Mouse (Mus musculus): ENCODE measurements around the gene Crybg3.
A peak's percentile ranks its signal among the peaks of the same experiment; 100 is the strongest.

Gene Crybg3

DNA sequence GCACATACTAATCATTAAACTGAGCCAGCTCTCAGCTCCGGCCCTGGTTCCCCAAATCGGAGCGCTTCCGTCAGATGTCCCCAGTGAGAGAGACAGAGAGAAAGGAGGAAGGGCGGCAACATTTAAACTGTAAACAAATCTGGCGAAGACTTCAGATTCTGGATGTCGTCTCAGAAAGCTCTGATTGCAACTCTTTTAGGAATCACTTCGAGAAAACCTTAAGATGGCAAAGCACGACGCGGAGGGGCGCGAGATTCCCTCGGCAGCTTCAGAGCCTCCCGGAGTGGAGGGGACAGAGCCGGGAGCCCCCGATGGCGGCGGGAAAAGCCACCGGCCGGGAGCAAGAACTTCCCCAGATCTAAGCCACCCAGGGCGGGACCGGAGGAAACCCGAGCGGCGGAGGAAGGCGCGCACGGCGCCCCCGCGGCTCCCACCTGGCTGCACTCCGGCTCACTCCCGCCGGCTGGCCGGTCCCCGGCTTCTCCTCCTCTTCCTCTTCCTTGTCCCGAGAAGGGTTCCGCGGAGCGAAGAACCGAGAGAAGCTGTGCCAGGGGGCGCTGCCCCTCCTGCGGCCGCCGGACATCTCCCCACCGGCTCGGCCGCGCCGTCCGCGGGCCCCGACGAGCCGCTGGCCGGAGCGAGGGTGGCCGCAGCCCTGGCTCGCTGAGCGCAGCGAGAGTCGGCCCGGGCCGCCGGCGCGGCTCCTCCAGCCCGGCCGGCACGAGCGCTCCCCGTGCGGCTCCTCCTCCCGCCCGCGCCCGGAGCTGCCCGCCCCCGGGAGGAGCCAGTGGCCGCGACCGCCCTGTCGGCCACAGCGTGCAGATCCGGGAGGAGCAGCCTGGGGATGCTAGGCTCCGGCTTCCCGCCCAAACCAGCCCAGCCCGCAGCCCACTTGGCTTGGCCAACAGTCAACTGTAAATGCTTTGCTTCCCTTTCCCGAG lies at the start of gene Crybg3:
Gene Crybg3 (minus strand): TSS at position 669 of the 941 bp plus-strand sequence.
- DNase-seq (ENCODE audit: extremely low read depth, low read depth): no peak

DNA sequence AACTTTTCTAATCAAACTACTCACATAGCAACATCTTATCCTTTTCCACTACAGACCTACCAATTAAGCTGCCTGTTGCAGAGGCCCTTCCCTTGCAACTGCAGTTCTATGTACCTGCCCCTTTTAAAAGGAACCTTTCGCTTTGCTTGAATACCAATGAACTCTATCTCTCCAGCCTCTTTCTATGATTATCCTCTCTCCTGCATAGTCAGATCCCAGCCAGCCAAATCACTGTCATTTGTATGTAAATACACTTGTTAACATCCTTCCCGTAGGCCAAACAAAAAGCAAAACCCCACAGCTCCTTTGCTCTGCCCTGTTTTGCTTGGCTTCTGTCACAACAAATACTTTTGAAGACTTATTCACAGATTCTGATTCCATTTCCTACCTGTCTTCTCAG lies 43.0 kb upstream of the Crybg3 start:
- DNase-seq (ENCODE audit: extremely low read depth, low read depth): no peak

DNA sequence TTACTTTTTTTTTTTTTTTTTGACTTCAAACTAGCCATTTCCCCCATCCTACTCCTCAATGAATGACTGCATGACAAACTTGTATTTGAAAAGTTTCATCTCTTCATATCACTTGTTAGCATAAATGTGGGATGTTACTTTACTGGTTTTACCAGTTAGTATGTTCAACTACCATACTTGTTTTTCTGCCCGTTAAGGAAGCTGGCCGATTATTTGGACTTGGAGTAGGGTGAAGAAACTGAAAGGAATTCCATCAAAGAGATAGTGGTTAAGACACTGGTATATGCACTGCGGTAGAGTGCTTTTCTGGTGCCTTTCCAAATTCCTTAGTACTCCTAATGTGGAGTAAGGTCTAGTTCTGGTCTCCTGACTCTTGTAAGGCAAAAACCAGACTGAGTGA lies 39.2 kb upstream of the Crybg3 start:
- no peak for DNase-seq (ENCODE audit: extremely low read depth, low read depth)

DNA sequence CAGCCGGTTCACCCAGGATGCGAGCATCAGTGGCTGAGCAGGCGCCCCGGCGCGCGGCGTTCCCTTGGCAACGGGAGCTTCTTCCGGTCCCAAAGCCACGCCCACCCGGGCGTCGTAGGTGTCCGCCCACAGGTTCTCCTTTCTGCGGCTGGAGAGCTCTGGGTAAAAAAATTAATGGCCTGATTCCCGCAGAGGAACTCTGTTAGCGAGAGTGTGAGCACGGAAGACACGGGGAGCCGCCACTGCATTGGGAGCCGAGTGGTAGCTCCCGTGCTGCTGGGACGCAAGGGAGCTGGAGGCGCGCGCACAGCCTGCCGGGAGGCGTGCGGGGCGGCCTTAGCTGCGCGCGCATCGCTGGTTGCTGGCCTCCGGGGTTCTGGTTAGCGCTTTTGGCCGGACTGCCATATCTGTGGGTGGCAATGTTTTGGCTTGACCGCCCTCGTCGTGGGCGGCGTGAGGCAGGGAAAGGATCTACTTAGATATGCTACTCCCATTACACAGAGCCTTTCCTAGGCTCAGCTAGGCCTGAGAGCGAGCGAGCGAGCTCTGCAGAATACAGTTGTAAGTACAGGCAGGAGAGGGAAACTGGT lies 38.4 kb upstream of the Crybg3 start, which contains the start of gene Arl6:
Gene Arl6 (minus strand): TSS at position 290 of the 590 bp plus-strand sequence.
- DNase-seq (ENCODE audit: extremely low read depth, low read depth): no peak

DNA sequence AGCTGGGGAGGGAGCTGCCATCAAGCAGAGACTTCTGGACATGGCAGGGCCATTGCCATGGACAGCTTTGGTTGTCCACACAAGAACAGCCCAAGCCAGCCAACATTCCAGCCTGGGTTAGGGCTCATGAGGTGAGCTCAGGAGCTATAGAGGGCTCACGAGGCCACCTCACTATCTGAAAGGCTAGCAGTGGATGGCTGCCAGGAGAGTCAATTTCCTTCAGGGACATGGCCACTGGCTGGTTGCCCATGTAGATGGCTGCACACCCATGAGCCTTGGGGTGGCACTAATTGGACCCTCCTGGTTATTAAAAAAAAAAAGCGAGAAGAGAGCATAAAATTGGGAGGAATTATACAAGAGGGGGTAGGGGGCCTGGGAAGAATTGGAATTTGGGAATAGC lies 33.8 kb upstream of the Crybg3 start:
- DNase-seq (ENCODE audit: extremely low read depth, low read depth): no peak

DNA sequence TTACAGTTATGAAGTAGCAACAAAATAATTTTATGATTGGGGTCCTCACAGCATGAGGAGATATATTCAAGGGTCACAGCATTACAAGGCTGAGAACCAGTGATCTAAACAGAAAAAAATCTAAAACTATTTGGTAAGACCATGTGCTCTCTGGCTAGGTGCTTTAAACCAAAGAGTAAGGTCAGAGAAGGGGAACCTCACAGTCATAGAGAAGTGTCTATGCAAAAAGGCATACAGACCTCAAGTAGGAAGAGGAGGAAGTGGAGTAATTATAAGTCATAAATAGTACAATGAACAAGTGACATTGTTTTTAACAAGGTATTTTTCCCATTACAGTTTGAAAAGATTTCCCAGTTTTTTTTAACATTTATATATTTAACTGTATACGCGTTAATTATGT lies 20.8 kb upstream of the Crybg3 start:
- DNase-seq (ENCODE audit: extremely low read depth, low read depth): no peak

DNA sequence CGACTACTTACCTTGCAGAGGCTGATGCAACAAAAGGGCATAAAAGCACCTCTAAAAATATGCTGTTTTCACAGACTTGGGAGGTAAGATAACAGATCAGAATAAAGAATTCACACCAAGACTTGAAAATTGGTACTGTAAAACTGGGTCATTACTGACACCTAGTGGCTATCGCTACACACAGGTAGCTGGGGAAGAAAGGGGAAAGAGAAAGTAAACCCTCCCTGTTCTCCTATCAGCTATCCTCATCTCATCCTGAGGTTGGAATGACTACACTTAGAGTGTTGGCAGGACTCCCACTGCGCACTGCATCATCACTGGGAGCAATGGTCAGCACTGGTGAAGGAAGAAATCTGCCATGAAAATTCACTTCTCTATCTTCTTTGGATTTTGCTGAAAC lies 16.4 kb upstream of the Crybg3 start:
- peak; percentile 32 for DNase-seq (ENCODE audit: extremely low read depth, low read depth)

DNA sequence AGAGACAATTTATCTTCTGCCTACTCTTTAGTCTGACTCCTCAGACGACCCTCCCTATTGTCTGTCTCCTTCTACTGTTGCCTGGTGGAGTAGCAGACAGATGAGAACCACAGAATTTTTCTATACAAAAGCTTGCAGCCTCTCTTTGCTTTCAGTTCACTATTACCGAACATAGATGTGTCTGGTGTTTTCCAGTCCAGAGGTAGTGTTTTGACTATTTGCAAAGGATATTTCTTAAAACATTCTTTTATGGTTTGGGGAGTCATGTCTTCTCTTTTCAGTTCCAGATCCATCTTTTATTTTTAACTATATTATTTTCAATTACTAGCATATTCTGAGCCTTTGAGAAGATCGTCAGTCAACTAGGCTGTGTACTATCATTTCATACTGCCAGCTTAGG lies 14.9 kb upstream of the Crybg3 start:
- DNase-seq (ENCODE audit: extremely low read depth, low read depth): no peak

DNA sequence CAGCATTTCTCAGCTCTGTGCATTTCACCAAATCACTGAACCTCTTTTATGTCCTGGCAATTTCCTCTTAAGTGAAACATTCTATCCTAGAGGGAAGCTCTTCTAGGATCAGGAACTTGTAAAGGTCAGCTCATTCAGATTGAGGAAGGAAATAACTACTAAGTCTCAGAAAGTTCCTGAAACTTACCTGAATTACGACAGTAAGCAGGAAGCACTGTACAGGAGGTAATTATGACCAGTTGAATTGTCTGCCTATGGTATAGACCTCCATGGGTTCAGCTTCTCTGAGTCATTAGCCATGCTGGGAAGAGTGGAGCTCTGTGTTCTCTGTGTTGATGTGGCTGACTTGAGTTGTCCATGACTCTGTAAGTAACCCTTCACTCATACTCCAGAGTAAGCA lies 10.0 kb upstream of the Crybg3 start:
- DNase-seq (ENCODE audit: extremely low read depth, low read depth): no peak

DNA sequence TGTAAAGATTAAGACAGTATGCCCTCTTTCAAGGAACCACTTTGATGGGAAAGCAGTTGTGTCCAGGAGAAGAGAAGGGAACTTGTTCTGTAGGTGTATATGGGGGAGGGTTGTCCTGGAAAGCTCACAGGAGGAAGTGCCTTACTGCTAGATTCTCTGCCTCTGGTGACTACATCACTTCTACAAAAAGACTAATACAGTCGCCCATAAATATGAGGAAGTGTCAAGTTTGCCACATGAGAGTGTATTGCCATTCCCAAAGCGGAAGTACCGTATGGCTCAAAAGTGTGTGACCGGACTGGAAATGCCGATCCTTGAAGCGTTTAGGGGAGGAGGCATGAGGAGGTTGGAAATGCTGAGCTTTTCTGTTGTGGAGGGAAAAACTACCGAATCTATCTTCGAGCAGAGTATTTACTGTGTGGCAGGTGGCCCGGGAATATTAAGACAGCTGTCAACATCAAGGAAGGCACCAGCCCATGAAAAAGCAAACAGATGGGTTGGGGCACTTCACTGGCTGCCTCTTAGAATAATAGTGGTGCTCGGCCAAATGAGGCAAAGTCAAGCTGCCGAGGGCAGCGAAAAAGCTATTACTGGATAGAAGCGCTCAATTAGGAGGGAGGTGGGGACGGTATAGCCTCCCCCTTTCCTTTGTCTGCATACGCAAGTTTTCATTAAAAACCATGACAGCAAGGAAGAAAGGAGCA lies 3.5 kb upstream of the Crybg3 start:
- DNase-seq (ENCODE audit: extremely low read depth, low read depth): no peak

DNA sequence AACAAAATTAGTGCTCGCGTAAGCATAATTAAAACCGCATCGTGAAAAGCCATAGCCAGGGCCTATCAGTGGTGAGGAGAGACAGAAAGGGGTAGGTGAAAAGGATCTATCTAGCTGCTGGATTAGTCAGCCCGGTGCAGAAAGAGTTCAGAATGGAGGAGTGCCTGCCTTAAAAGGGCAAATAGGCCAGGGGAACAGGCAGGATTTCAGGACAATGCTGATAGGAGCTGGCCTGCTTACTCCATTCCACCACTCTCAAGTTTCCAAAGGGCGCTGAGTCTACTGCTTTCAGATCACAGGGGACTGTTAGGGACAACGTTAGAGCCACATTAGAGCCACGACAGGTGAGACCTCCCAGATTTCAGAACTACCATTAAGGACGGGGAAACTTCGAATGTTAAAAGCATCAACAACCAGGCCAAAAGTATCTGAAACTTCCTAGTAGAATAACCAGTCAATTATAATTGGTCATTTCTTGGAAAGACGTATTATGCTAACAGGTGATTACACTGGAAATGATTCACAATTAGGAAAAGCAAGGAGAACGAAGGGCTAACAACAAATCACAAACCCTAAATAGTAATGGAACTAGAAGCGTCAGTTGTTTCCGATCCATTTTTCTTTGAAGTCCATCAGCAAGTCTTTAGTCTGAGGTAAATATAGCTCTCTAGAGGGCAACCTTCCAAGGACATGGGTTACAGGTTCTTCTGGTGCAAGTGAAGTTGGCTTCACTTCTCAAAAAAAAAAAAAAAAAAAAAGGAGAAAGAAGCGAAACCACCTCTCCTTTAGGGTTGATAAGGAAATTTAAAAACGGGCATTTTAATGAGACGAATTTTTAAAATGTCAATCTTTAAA lies 1.1 kb downstream of the Crybg3 start:
- DNase-seq (ENCODE audit: extremely low read depth, low read depth): no peak

DNA sequence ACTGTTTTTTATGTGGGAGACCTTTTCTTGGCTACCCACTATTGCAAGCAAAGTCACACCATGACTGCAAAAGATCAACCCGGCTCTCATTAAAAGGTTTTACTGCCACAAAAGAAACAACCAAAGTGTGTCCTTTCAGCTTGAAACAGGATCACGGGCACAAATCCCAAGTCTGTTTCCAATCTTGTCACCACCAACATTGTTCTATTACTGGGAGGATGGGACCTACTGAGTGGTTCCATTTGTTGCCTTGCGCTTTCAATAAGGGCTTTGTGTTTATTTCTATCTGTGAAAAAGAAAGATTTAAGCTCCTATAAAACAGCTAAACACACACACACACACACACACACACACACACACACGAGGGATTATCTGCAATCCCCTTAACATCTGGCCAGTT lies 1.8 kb downstream of the Crybg3 start:
- DNase-seq (ENCODE audit: extremely low read depth, low read depth): no peak

DNA sequence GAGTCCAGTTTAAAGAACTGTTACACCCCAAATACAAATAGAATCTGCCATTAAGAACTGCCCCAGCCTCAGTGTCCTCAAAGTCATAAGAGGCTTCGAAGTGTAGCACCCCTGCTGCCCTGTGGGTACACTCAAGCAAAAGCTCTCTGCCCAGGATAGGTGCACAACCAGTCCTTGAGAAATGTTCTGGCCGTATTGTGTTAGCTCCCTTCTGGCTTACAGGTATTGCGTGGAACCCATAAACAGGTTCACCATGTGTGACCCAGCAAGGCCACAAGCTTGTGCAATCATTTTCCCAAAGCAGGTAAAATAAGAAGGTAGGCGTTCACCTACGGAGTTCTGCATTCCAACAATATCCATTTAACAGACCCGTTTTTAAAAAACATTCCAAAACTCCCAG lies 3.5 kb downstream of the Crybg3 start:
- DNase-seq (ENCODE audit: extremely low read depth, low read depth): no peak

DNA sequence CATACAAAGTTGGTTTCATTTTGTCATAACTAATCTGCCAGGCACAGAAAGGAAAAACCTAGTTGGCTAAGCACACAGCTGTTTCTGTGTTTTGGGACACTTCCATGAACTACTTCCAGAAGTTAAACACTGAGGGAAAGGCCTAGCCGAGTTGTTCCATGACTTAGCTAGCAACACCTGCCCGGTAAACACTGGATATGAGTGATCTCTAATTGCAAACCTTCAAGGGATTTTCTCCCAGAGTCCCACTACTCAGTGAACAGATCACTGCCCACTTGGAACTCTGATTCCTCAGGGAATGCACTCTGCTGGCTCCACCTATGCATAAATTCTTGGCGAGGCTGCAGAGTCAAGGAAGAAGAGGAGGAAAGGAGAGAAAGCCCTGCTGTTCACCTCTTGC lies 6.1 kb downstream of the Crybg3 start:
- no peak for DNase-seq (ENCODE audit: extremely low read depth, low read depth)

DNA sequence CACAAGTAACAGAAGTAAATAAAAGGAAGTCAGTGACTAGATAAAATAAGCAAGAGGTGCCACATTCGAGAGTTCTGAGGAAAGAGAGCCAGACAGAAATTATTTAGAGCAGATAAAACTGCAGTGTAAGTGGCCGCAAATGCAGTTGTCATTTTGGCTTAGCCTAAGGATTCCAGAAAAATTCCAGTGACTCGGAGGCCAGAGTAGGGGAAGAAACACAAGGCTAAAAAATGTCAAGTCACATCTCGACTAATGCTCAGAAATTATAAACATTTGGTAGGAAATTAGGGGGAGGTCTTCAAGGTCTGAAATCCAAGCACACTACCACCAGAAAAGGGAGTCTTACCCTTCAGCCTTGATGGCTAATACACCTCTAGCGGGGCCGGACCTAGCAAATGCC lies 10.0 kb downstream of the Crybg3 start:
- no peak for DNase-seq (ENCODE audit: extremely low read depth, low read depth)

DNA sequence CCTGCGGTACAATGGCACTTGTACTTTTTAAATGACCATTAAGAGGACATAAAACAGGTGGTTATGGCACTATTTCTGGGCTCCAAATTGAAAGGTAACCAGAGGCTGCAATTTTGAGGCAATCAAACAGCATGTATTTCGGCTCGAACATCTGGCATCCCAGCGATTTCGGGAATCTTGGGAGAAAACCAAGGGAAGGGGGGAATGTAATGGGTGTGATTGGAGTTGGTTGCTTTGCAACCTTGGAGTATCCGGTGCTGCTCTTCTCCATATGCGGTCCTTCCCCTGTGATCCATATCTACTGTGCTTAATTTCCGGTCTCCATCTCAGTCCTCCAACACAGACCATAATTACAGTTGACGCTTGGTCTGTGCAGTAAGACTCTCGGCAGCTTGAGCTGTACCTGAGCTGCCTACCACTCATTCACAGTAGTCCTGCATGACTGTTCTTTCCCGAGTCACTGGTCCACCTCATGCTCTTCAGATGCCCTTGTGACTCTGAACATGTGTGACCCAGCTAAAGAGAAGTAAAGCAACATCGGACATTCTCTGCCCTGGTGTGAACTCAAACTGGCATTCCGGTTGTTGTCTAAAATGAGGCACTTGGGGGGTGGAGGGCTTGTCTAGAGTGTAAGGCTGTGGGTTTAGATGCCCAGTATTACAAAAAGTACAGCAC lies 12.3 kb downstream of the Crybg3 start:
- no peak for DNase-seq (ENCODE audit: extremely low read depth, low read depth)

DNA sequence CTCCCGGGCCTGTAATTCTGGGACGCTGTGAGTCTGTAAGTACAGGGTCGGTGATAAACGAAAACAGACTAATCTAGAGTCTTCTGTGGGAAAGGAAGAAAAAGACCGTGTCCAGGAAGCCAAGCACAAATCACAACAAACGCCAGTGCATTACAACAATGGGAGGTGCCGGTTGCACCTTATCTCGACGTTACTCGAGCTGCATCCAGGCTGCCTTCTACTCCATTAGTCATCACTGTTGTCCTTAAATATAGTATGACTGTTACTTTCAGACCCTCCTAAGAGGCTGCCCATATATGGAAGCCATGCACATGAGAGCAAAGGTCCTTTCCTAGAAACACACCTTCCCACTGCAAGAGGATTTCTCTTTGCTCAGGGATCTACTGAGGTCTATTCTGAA lies 13.0 kb downstream of the Crybg3 start:
- DNase-seq (ENCODE audit: extremely low read depth, low read depth): no peak

DNA sequence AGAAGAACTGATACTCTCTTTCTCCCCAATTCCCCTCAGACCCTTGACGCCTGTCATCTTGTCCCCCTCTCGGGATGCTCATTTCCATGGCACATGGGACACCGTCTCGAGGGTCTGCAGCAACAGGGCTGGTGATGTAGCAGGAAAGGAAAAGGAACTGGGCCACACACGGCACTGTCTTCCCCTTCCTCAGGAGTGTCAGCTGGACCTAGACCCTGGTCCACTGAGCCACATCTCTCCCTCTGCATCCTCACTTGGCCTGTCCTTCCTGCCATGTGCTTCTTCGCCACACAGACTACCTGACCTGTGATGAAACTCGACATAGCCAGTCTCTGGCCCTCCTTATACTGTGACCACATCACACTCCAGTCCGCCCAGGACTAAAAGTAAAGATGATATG lies 13.9 kb downstream of the Crybg3 start:
- no peak for DNase-seq (ENCODE audit: extremely low read depth, low read depth)

DNA sequence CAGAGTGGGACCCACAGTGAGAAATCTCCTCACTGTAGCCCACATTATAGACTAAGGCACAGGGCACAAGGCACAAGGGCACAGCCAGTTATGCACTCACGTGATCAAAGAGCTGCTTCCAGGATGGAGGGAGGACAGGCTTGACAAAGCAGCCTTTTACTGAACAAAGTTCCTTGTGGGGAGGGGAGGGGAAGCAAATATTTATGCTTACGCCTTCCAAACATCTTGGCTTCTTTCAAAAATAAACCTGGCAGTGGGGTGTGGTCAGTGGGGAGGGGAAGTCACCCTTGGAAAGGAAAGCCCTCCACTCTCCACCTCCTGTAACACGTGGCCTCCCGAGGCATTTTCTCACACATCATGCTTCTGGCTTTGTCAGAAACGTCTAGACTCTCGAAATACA lies 14.5 kb downstream of the Crybg3 start:
- DNase-seq (ENCODE audit: extremely low read depth, low read depth): no peak

DNA sequence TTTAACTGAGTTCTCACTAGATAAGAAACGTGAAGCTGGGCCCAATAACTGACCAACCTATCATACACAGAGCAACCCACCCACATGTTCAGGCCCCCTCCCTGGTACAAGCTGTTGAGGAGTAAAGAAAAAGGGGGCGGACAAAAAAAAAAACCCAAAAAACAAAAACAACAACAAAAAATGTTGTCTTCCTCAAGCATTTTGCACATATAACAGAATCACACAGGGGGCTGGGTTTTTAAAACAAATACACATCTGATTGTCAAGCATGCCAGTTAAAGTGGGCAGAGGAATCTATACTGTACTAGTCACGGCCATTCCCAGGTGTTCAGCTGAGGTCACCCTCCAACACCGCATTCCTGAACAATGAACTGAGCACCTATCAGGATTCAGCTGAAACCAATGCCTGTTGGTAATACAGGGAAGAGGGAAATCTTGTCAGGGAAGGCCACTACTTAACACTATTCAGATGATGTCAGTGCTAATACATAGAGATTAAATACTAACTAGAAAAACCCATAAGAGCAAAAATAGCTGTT lies 15.0 kb downstream of the Crybg3 start:
- DNase-seq (ENCODE audit: extremely low read depth, low read depth): no peak

DNA sequence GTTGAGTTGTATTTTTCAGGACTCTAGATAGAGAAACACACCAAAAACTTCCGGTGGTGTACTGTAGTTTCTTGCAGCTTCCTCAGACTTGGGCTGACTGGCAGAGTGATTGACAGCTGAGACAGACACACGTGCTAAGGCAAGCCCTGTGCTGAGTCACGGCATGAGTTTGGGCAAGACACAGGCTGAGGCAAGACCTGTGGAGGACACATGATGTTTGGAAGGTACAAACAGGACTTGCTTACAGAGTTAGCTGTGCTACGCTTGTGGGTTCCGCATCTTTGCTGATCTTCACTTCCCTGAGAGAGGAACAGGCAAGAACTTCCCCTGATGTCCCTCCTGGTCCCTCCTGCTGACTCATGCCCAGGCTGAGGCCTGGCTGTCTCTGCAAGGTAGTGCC lies 17.3 kb downstream of the Crybg3 start:
- DNase-seq (ENCODE audit: extremely low read depth, low read depth): no peak

Measured in MEL-GATA-1-ER (cell line).